Mouse (Mus musculus) cerebellum, adult 9-10 months (tissue): Measurements from ENCODE around the gene Pcbp4.

ENCODE experiments used
- DNase-seq: peaks from one replicate; pipeline ENCODE4 v3.0.0; 2022

Pcbp4 gene

DNA sequence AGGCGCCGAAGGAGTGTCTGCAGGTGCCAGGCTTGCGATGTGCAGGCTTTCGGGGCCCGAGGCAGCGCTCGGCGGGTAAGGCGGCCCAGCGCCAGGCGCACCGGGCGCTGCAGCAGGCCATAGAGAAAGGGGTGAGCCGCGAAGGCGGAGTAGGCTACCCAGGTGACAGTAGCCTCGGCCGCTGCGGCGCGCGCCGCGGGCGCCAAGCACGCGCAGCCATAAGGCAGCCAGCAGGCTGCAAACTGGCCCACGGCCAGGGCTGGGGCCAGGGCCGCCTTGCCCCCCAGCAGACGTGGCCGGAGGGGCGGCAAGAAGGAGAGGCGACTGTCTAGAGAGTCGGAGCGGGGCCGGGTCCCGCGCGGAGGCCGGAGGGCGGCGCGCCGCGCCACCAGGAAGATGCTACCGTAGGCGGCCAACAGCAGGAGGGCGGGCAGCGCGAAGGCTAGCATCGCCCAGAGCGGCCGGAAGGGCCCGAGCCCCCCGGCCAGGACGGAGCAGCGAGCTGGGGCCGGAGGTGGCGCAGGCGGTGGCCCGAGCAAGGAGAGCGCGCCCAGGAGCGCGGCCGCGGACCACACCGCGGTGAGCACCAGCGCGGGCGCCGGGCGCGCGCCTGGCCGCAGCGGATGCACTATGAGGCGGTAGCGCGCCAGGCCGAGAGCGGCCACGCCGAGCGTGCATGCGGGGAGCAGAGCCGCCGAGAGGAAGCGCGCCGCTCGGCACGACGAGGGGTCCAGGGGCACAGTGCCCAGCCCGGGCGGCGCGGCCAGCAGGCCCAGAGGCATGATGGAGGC is 11.9 kb downstream of the Pcbp4 start:
- DNase-seq: peak; percentile 91

GRCm38 (mm10) chr9:106465571-106466200 is 12.6 kb downstream of the Pcbp4 start, which contains the start of gene Gpr62:
Gene Gpr62, minus strand, starts transcription at chr9:106465938.
- DNase-seq: peak; percentile 92

DNA sequence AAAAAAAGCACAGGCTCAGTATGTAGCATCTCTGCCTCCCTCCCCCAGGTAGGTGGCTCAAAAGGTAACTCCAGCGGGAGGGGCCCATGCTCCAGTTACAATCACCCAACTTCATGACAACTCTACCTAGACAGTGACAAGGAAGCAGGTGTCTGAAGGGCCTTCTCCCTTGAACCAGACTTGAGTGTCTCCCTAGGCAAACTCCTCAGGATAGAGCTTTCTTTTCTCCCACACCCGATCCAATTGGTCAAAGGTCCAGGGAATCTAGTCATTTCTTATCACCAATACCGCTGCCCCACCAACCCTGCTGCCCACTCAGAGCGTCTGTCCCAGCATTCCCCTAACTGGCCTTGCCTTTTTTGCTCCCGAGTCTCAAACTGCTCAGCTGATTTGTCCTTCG is 13.6 kb downstream of the Pcbp4 start:
- DNase-seq: peak; percentile 60

GRCm38 (mm10) chr9:106467746-106468145 is 14.7 kb downstream of the Pcbp4 start:
- DNase-seq: peak; percentile 55

GRCm38 (mm10) chr9:106469317-106469716 is 16.2 kb downstream of the Pcbp4 start:
- DNase-seq: peak; percentile 48

DNA sequence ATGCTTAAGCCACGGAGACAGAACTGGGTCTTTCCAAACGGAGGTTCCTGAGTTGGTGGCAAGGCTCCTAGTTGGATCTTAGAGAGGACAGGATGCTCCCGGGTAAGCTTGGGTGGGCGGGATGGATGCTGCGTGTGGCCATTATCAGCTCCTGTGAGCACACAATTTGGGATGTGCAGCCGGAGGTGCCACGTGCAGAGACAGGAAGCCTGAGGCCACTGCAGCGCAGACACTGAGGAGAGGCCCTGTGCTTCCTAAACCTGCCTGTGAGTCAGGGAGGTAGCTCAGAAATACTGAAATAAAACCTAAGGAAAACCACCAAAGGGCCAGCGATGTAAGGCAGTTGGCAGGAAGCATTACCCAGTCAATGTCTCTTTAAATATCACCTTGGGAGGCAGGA is 16.7 kb downstream of the Pcbp4 start:
- no peak for DNase-seq

GRCm38 (mm10) chr9:106470991-106471750 is 18.1 kb downstream of the Pcbp4 start:
- DNase-seq: peak; percentile 41

GRCm38 (mm10) chr9:106471892-106472291 is 18.8 kb downstream of the Pcbp4 start:
- DNase-seq: no peak

DNA sequence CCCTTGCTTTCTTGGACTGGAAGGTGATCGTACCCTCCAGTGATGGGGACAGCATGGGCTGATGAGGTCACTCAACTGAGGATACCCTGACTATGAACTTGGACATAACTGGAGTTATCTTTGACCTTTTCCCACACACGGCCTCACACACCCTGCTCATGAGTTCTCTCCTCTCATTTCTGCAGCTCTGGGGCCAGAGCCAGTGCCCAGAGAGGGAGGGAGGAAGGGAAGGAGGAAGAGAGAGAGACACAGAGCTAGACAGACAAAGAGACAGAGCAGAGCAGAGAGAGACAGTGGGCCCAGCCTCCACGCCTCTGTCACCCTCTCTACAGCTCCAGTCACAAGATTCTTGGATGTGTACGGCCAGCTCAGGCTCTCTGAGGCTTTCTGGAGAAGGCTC is 19.2 kb downstream of the Pcbp4 start:
- DNase-seq: peak; percentile 66

DNA sequence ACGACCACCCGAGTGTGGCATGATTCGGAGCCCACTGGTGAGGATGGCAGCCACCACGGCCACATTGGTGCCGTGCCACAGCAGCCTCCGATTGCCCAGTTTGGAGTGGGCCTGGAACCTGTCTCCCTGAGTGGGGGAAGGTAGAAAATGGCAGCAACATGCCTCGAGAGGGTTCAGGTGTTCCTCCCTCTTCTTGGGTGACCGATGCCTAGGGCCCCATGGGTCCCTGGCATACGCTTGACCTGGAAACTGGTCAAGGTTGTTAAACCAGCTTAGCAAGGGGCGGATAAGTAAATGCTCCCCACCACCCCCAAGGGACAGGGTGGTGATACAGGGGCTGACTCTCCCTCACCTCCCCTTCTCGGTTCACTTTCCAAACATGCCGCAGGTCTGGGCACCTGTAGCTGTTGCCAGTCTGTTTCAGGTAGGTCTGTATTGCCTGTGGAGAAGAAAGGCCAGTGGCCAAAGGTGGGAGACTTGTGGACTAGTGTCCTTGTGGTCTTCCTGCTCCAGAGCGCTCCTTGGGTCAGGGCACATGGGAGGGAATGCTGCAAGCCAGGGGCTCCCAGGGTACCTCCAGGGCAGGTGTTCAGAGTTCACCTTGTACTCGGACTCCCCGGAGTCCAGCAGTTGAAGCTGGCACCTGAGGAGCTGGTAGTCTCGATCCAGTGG is 20.1 kb downstream of the Pcbp4 start:
- DNase-seq: peak; percentile 65

DNA sequence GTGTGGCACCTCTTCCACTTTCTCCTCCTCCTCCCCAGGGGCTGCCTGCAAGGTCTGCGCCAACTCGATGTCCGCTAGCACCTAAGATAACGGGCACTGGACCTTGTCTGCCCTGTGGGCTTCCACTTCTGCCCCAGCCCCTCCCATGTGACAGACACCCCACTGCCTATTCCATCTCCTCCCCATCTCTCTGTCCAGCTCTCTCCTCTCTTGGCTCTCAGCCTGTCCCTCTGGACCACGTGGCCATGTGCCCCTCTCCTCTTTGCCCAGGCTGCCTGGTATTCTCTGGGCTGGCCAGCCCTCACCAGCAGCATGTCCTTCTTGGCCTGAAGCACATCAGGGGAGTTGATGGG is 20.6 kb downstream of the Pcbp4 start:
- DNase-seq: peak; percentile 66

GRCm38 (mm10) chr9:106474456-106474855 is 21.4 kb downstream of the Pcbp4 start:
- DNase-seq: peak; percentile 87

DNA sequence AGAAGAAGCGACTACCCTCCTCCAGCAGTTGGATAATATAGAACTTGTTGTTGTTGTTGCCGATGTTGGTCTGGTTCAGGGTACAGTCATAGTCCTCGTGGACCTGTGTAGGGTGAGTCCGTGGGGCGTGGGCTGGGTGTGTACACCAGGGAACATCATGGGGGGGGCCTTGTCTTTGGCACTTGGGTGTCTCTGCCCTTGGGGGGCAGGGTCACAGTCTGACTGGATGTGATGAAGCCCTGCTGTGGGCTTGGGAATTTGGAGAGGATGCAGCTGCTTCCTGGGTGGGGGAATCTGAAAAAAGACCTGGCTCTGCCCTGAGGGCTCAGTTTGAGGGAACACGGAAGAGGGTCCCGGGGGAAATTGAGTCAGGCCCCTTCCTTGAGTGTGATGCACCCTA is 22.0 kb downstream of the Pcbp4 start:
- DNase-seq: peak; percentile 70

DNA sequence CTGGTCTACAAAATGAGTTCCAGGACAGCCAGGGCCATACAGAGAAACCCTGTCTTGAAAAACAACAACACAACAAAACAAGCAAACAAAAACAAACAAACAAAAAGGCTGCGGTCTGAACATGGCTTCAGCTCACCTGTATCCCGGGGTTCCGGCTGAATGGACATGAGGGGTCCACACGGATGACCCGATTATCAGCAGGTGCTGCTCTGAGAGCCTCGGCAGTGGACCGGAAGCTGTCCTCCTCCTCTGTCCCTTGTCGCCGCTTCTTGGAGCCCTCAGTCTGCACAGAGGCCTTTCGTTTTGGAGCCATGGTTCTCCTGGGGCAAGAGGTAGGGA is 22.5 kb downstream of the Pcbp4 start, which contains the start of gene Rrp9:
Gene Rrp9 (plus strand): TSS at position 301 of the 339 bp plus-strand sequence.
- DNase-seq: no peak

DNA sequence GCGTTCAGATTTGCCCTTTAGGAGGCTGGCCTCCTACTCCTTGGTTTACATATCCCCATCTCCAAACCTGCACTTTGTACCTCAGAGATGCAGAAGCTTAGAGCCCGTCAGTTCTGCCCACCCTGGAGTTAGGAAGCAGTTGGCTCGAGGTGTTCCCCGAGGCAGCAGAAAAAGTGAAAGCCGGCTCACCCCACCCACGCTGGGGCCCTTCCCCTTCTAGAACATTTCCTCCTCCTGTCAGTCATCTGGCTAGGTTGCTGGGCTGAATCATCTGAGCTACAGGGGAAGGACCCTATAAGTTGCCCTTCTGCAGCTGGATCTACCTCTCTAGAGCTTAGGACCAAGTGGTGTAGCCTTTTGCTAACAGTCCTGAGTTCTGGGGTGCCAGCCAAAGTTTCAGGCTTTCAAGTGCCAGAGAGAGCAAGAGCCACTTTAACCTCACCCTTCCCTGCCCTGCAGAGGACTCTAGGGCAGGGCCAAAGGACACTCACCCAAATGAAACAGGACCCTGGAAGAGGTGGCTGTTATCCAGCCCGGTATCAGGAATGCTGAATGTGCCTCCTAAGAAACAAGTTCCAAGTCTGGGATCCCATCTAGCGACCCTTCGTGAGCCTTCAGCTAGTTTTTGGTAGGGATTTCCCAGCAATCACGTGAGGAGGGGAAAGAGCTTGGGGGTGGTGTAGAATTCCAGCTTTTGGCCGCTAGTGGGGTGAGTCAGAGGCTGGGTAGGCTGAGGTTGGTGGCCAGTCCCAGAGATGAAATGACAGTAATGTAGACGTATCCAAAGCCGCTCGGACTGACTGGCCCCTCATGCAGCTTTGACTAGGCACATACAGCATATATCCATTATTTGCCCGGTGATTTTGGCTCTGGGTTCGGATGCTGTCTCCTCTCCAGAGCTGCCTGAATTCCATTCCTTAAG is 23.2 kb downstream of the Pcbp4 start:
- no peak for DNase-seq

GRCm38 (mm10) chr9:106476924-106477484 is 23.9 kb downstream of the Pcbp4 start, which contains the start of gene Parp3:
Gene Parp3, minus strand, starts transcription at chr9:106476949.
- peak; percentile 100 for DNase-seq

GRCm38 (mm10) chr9:106477649-106478048 is 24.6 kb downstream of the Pcbp4 start:
- DNase-seq: peak; percentile 33

DNA sequence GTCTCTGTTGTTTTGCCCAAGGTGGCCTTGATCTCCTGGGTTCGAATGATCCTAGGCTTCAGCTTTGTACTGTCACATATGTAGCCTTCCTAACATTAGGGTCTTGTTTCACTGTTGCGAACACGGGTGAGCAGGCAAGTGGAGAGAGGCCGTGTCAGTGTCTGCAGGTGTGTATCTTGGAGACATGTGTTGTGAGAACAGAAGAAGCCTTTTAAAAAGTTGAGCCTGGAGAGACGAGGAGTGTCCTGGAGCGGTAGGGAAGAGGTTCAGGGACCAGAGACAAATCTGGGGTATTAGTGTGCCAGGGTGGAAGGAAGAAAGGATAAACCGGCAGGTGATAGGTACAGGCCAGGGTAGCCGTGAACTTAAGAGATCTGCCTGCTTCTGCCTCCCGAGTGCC is 25.0 kb downstream of the Pcbp4 start:
- peak; percentile 36 for DNase-seq

DNA sequence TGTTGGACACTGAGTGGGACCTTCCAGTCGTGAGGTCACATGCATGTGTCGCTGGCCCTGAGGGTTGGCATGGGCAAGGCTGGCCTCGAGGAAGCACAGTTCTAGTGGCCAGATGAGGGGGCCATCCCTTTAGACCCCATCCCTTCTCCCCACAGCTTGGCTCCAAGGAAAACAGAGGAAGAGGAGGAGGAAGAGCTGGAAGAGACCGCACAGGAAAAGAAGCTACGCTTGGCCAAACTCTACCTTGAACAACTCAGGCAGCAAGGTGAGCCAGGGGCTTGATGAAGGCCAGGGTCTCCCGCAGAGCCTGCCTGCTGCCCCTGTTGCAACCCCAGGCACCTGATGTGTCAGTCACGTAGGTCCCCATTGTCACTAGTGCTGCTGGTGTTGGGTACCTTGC is 27.4 kb downstream of the Pcbp4 start:
- peak; percentile 13 for DNase-seq

GRCm38 (mm10) chr9:106481075-106481474 is 28.0 kb downstream of the Pcbp4 start:
- DNase-seq: no peak

GRCm38 (mm10) chr9:106481676-106482075 is 28.6 kb downstream of the Pcbp4 start:
- DNase-seq: no peak
